Mouse (Mus musculus) cerebellum, adult 8-10 months (tissue): ENCODE measurements around the gene Srf.

Source experiments
- DNase-seq: peaks from one replicate; pipeline ENCODE4 v3.0.0; 2022

Gene Srf

GRCm38 (mm10) chr17:46555673-46556583 is at the start of gene Srf:
Gene Srf, minus strand, starts transcription at chr17:46556175.
- DNase-seq, result peak; percentile 94

- DNase-seq, result no peak
Measured at GRCm38 (mm10) chr17:46605126-46605525, 49.2 kb upstream of the Srf start.

- no peak for DNase-seq
Measured at GRCm38 (mm10) chr17:46603229-46603628, 47.3 kb upstream of the Srf start.

- no peak for DNase-seq
Measured at GRCm38 (mm10) chr17:46602212-46602611, 46.2 kb upstream of the Srf start.

GRCm38 (mm10) chr17:46600569-46600968 is 44.6 kb upstream of the Srf start:
- DNase-seq, result no peak

GRCm38 (mm10) chr17:46598963-46599362 is 43.0 kb upstream of the Srf start:
- no peak for DNase-seq

- DNase-seq, result no peak
Measured at GRCm38 (mm10) chr17:46597956-46598355, 42.0 kb upstream of the Srf start.

GRCm38 (mm10) chr17:46595336-46595735 is 39.4 kb upstream of the Srf start:
- no peak for DNase-seq

GRCm38 (mm10) chr17:46594606-46595005 is 38.6 kb upstream of the Srf start:
- no peak for DNase-seq

GRCm38 (mm10) chr17:46593124-46593523 is 37.1 kb upstream of the Srf start:
- DNase-seq, result no peak

- no peak for DNase-seq
Measured at GRCm38 (mm10) chr17:46591406-46591805, 35.4 kb upstream of the Srf start.

- DNase-seq, result no peak
Measured at GRCm38 (mm10) chr17:46590439-46590838, 34.5 kb upstream of the Srf start.

GRCm38 (mm10) chr17:46589635-46590314 is 33.8 kb upstream of the Srf start:
- peak; percentile 25 for DNase-seq

GRCm38 (mm10) chr17:46588913-46589312 is 32.9 kb upstream of the Srf start:
- no peak for DNase-seq

GRCm38 (mm10) chr17:46588173-46588572 is 32.2 kb upstream of the Srf start:
- no peak for DNase-seq

GRCm38 (mm10) chr17:46586327-46586726 is 30.4 kb upstream of the Srf start:
- DNase-seq, result no peak

- no peak for DNase-seq
Measured at GRCm38 (mm10) chr17:46578650-46579049, 22.7 kb upstream of the Srf start.

- no peak for DNase-seq
Measured at GRCm38 (mm10) chr17:46576070-46576469, 20.1 kb upstream of the Srf start.

- DNase-seq, result no peak
Measured at GRCm38 (mm10) chr17:46574535-46574934, 18.6 kb upstream of the Srf start.

- no peak for DNase-seq
Measured at GRCm38 (mm10) chr17:46571005-46571404, 15.0 kb upstream of the Srf start.

- DNase-seq, result no peak
Measured at GRCm38 (mm10) chr17:46559146-46559545, 3.2 kb upstream of the Srf start.

GRCm38 (mm10) chr17:46558151-46558550 is 2.2 kb upstream of the Srf start:
- no peak for DNase-seq

GRCm38 (mm10) chr17:46557321-46557720 is 1.3 kb upstream of the Srf start:
- peak; percentile 15 for DNase-seq

GRCm38 (mm10) chr17:46556584-46556945 is 590 bp upstream of the Srf start:
- no peak for DNase-seq
